Mouse (Mus musculus): ENCODE data around the gene Zc3h8. TPM values are rescaled to one million over a fixed set of nuclear protein-coding genes. Genes with fewer than 3 reads are reported as not detected.

The Zc3h8 gene
- polyA plus RNA-seq, 1 experiment from 2014 or later = 13.7 TPM

DNA sequence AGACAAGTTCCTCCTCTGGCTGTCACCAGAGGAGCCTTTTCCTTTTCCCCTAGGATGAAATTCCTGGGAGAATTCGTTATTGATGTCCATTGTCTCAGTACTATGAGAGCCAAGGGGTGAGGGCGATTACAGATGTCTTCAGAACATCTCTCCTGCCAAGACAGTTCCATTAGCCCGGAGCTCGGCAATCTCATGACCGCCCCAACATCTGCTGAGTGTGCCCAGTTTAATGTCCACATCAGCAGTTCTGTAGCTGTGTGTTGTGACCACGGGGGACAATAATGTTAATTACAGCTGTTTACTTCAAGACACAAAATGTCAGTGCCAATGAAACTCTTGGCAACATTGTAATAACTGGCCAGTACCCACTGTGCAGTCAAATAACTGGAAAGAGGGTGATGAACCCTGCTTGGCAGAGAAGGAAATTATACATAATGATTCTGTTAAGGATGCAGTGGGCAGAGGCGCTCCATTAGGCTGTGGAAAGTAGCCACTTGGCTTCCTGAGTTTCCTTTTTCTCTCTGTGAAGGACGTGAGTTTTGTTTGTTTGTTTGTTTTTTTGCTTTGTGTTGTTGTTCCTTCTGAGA lies 58.6 kb downstream of the Zc3h8 start:
- Histone ChIP-seq H3K4me1 (replicated peaks) (no peaks in the 10 kb centered on the region), H3K27ac (replicated peaks) (no peak overlapping the region), H3K9ac (no peak overlapping the region), H3K27me3 (no peaks in the 10 kb centered on the region), H3K36me3 (no peaks in the 10 kb centered on the region), H3K4me2 (no peak overlapping the region), H3K4me3 (no peak overlapping the region), H3K9me3 (no peaks in the 10 kb centered on the region)
- WGBS = 77% methylated on average over 8 of the region's 8 CpGs
- ATAC-seq (ENCODE audit: low FRiP score, low read depth) = peak; percentile 42; the same call in 1 of the 2 replicates

DNA sequence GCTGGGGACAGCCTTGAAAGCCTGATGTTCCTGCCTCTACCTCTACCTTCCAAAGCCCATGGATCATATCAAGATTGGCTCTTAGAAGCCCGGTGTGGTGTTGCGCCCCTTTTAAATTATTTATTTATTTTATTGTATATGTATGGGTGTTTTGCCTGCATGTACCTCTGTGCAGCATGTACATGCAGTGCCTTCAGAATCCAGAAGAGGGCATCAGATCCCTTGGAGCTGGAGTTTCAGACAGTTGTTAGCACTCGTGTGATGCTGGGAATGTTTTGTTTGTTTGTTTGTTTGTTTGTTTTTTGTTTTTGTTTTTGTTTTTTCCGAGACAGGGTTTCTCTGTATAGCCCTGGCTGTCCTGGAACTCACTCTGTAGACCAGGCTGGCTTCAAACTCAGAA lies 62.6 kb downstream of the Zc3h8 start:
- Histone ChIP-seq H3K4me2 (no peak overlapping the region), H3K27ac (replicated peaks) (no peak overlapping the region), H3K9me3 (no peaks in the 10 kb centered on the region), H3K4me3 (no peak overlapping the region), H3K4me1 (replicated peaks) (no peaks in the 10 kb centered on the region), H3K27me3 (no peaks in the 10 kb centered on the region), H3K9ac (no peak overlapping the region), H3K36me3 (no peaks in the 10 kb centered on the region)
- no peak for ATAC-seq (ENCODE audit: low FRiP score, low read depth)
- 71% methylated on average over 4 of the region's 4 CpGs for WGBS

Small RNA genes within 50 kb of the gene (microRNA-seq; reads per million reads assigned to microRNA genes)
- not detected for gene Gm22859

Other genes with a start within 250 kb of the Zc3h8 start
- gene Mertk, start 245.1 kb downstream of the Zc3h8 start, polyA plus RNA-seq (2015; fragmentation: Nextera tagmentation; extraction: Ambion mirVana) = 2.1 and 2.5 TPM in 2 replicates
- gene Tmem87b, start 126.0 kb downstream of the Zc3h8 start, polyA plus RNA-seq (2015; fragmentation: Nextera tagmentation; extraction: Ambion mirVana) = 34.1 and 38.9 TPM in 2 replicates
- 2.5 TPM in 2 replicates for gene Fbln7, start 81.1 kb downstream of the Zc3h8 start, polyA plus RNA-seq (2015; fragmentation: Nextera tagmentation; extraction: Ambion mirVana)
- 2.9 and 4.3 TPM in 2 replicates for gene Zc3h6, start 23.3 kb upstream of the Zc3h8 start, polyA plus RNA-seq (2015; fragmentation: Nextera tagmentation; extraction: Ambion mirVana)
- 21.8 and 21.9 TPM in 2 replicates for gene Gm10762, start 23.6 kb upstream of the Zc3h8 start, polyA plus RNA-seq (2015; fragmentation: Nextera tagmentation; extraction: Ambion mirVana)
- gene Vinac1, start 104.1 kb upstream of the Zc3h8 start, polyA plus RNA-seq (2015; fragmentation: Nextera tagmentation; extraction: Ambion mirVana) = 0.75 and 0.83 TPM in 2 replicates
- 36.4 and 37.9 TPM in 2 replicates for gene Ttl, start 121.9 kb upstream of the Zc3h8 start, polyA plus RNA-seq (2015; fragmentation: Nextera tagmentation; extraction: Ambion mirVana)
- gene Polr1b, start 156.9 kb upstream of the Zc3h8 start, polyA plus RNA-seq (2015; fragmentation: Nextera tagmentation; extraction: Ambion mirVana) = 16.0 and 17.0 TPM in 2 replicates
- 19.8 and 20.6 TPM in 2 replicates for gene Chchd5, start 185.6 kb upstream of the Zc3h8 start, polyA plus RNA-seq (2015; fragmentation: Nextera tagmentation; extraction: Ambion mirVana)